Mouse (Mus musculus): ENCODE measurements around the gene Crisp3.
"Not testable (repeated sequence)": the region's sequence is repeated elsewhere in the genome, so short reads cannot be mapped to it uniquely, and the experiment has no call there.

Crisp3 gene

DNA sequence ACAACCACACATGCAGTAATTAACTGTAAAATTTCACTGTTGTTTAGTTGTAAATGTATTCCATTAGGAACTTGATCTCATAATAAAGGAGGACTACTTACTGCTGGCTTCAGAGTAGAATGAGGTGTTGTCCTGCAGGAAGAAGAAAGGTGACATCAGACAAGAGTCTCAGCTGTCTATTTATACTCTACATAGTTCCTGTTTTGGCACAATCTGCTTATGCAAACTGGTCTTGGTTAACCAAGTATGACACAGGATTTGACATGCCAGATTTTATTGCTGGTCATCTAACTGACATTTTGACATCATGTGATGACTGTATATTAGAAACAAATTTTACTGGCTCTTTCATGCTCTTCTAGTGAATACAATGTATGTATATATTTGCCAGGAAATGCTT lies at the start of gene Crisp3:
TSS of gene Crisp3 (minus strand) at position 154 of the 400 bp plus-strand sequence.
- no peak for DNase-seq

DNA sequence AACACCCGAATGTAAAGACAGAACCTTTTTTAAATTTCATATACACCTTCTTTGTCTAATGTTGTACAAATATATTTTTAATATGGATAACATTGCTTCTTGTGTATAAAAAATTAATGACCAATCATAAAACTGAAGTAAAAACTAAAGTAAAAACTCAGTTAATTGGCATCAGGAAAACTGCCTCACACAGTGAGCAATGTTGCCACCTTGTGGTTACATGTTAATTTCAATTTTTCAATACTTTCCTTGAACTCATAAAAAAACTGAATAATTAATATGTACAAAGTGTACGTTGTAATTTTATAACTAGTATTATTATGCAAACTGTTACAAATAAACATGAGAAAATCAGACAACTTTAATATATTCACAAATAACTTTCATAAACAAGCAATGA lies 43.3 kb upstream of the Crisp3 start:
- no peak for DNase-seq

DNA sequence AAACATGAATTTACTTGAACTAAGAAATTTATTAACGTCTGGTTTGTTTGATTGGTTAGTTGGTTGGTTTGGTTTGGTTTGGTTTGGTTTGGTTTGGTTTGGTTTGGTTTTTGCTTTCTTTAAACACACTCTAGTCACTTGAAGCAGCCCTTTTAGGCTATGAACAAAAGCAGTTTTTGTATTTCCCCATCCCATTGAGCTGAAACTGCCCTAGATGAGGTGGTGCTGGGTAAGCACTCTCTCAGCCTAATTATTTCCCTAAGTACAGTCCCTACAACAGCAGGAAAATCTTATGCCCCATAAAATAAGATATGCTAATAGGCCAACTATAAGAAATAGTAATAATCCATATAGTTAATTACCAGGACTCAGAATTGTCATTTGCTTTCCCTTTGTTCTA lies 33.4 kb upstream of the Crisp3 start:
- DNase-seq: no peak

DNA sequence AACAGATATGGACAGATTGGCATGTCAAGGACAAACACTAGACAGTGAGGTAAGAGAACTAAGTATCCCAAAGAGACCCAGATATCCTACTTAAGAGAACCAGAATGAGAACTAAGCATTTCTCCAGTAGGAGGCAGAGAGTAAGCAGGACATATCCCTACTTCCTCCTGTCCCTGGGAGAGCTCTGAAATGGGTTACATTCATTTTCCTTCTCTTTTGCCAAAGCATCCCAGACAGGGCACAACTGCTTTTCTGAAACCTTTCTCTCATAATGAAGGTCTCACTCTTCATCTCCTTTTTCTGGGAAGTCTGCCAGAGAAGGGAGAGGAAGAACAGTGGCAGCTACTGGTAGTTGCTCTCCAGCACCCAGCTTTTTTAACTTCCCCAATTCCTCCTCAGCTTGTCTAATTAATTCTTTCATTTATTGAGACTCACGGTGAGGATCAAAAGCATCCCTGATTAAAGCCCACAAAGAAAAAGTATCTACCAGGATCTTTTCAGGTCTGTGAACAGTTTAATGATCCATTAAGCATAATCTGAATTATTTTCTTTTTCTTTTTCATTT lies 32.9 kb upstream of the Crisp3 start:
- DNase-seq: no peak

- no peak for DNase-seq
These were observed 10.4 kb upstream of the Crisp3 start for GRCm38 (mm10) chr17:40252487-40252886.

DNA sequence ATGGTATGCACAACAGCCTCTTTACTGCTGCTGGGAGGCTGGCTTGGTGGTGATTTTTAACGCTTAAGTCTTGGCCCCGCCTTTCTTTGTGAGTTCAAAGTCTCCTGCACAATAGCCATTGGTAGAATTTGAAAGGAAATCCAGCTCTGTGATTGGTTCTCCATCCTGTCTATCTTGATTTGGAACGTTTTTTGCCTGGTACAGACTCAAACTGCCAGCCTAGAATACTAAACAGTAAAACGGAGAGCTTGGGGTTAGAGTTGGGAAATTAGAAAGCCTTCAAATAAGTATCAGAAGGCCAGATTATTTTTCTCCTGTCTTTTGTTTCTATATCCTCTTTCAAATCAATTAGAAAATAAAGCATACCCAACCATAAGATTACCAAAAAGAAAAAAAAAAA lies 33.5 kb downstream of the Crisp3 start, which contains the start of gene Pgk2:
TSS of gene Pgk2 (minus strand) at position 101 of the 400 bp plus-strand sequence.
- no peak for DNase-seq

- not testable (repeated sequence) for DNase-seq
These were observed 40.3 kb downstream of the Crisp3 start for GRCm38 (mm10) chr17:40201803-40202202.

GRCm38 (mm10) chr17:40190192-40190591 lies 51.9 kb downstream of the Crisp3 start:
- not testable (repeated sequence) for DNase-seq

Measured in retina, postnatal 1 day (tissue).